Mouse (Mus musculus) kidney, embryonic 15.5 days (tissue): ENCODE data around the gene Ppp1r10. TPM values are rescaled to one million over a fixed set of nuclear protein-coding genes. Genes with fewer than 3 reads are reported as not detected.

Experiments used
- ATAC-seq: fragments of 200-750 bp; cut with Nextera tagmentation; replicated peaks from 2 replicates; pipeline ENCODE4 v1.8.0; 2017; ENCODE audit warnings: moderate TSS enrichment; ENCODE audit not compliant: low FRiP score
- H3K27ac ChIP-seq: fragments of 300-500 bp; sonication (generic); 2 replicates; pipeline ENCODE4 v1.5.1; 2015; ENCODE audit warnings: mild to moderate bottlenecking, inconsistent platforms
- H3K27me3 ChIP-seq: fragments of 300-500 bp; sonication (generic); 2 replicates; pipeline ENCODE4 v1.6.1; 2015; ENCODE audit warnings: inconsistent platforms
- H3K36me3 ChIP-seq: fragments of 300-500 bp; sonication (generic); 2 replicates; pipeline ENCODE4 v1.6.1; 2015; ENCODE audit warnings: inconsistent platforms
- H3K4me1 ChIP-seq: fragments of 300-500 bp; sonication (generic); 2 replicates; pipeline ENCODE4 v1.6.1; 2015; ENCODE audit warnings: inconsistent platforms
- H3K4me2 ChIP-seq: fragments of 300-500 bp; sonication (generic); 2 replicates; pipeline ENCODE4 v1.6.1; 2015; ENCODE audit warnings: moderate library complexity, mild to moderate bottlenecking, inconsistent platforms
- H3K4me3 ChIP-seq: fragments of 300-500 bp; sonication (generic); replicated peaks from 2 replicates; pipeline ENCODE4 v1.5.1; 2015; ENCODE audit warnings: mild to moderate bottlenecking, inconsistent platforms
- H3K9ac ChIP-seq: fragments of 300-500 bp; sonication (generic); 2 replicates; pipeline ENCODE4 v1.6.1; 2015; ENCODE audit warnings: mild to moderate bottlenecking, inconsistent platforms
- H3K9me3 ChIP-seq: fragments of 300-500 bp; sonication (generic); replicated peaks from 2 replicates; pipeline ENCODE4 v1.6.1; 2016; ENCODE audit warnings: inconsistent platforms
- WGBS: fragments of 180-500 bp; shearing (Covaris S2); methylation state at CpG from one replicate; pipeline ENCODE4 v1.1.7; 2015; ENCODE audit warnings: mixed read lengths; 5-methylcytosine and 5-hydroxymethylcytosine counted together
- polyA plus RNA-seq: library from polyadenylated mRNA; unstranded; fragments of >200 nt; fragmentation: Nextera tagmentation; extraction: Ambion mirVana; gene quantifications from 2 replicates; pipeline ENCODE4 v1.2.1, GENCODE M21; 2015

Gene Ppp1r10
- polyA plus RNA-seq, 1 experiment from 2014 or later = 47.5 TPM

DNA sequence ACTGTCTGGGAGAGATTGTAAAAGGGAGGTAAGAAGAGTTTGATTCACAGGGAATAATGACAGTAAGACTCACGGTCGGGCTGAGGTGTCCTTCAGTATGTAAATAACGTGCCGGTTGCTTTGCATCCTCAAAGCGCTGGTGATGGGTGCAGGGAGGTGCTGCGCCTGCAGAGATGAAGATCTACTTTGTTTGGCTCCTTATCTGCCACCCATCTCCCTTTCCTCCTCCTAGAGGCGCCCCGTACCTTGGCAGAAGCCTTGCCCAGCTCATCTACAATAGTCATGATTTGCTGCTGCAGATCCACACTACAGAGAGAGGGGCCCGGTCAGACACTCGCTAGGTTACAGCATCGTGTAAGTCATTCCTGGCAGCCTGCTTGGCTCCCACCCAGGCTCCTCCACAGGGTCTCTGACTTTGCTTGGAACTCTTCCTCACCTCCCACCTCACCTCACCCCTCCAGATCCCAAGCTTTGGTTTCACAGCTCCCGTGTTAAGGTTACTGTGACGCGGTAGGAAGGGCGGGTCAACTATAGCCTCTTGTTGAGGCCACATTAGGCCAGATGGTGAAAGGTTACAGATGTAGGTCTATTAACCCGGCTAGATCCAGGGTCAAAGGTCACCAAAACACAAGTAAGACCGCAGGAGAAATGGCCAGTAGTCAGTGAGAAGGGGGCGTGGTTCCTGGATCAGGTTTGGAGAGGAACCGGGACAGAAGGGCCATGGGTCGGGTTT, 6.9 kb upstream of the Ppp1r10 start:
- ATAC-seq = peak; percentile 53
- H3K27ac ChIP-seq = peak overlapping the region; percentile 82
- H3K9me3 ChIP-seq = no peaks in the 10 kb centered on the region
- peak overlapping the region; percentile 77 for H3K4me2 ChIP-seq
- peak overlapping the region; percentile 81 for H3K4me3 ChIP-seq
- peaks cover 79% of the 10 kb centered on the region for H3K36me3 ChIP-seq
- WGBS = 16% methylated on average over 20 of the region's 20 CpGs
- no peaks in the 10 kb centered on the region for H3K27me3 ChIP-seq
- H3K4me1 ChIP-seq = peaks cover 18% of the 10 kb centered on the region
- peak overlapping the region; percentile 61 for H3K9ac ChIP-seq

DNA sequence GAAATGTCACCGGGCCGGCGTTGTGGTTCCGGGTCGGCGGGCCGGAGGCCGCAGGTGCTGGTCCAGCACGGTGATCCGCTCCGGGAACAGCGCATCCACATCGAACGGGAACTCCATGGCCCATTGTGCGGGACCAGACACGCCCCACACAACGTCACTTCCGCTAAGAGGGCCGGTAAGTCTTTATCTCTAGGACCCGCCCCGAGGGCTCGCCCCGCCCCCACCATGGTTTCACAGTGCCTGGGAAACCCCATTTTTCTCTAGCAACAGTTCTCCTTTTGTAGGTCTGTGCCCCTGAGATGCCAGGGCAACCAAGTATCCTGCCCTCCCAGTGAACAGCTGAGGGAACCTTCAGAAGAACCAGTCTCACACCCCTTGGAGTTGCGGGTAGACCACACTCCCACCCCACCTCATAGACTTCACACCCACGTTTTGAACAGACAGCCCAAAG, 6.3 kb upstream of the Ppp1r10 start, which contains the start of gene Atat1:
Gene Atat1, minus strand, starts transcription at position 157 of the 451 bp plus-strand sequence.
- ATAC-seq = peak; percentile 90
- Histone ChIP-seq H3K9me3 (no peaks in the 10 kb centered on the region), H3K9ac (peak within 1 kb of the TSS; percentile 61), H3K4me2 (peak within 1 kb of the TSS; percentile 77), H3K36me3 (peaks cover 75% of the 10 kb centered on the region), H3K4me1 (peaks cover 21% of the 10 kb centered on the region), H3K27me3 (no peaks in the 10 kb centered on the region), H3K27ac (peak within 1 kb of the TSS; percentile 82), H3K4me3 (peak within 1 kb of the TSS; percentile 81)
- 3% methylated on average over 25 of the region's 25 CpGs for WGBS

DNA sequence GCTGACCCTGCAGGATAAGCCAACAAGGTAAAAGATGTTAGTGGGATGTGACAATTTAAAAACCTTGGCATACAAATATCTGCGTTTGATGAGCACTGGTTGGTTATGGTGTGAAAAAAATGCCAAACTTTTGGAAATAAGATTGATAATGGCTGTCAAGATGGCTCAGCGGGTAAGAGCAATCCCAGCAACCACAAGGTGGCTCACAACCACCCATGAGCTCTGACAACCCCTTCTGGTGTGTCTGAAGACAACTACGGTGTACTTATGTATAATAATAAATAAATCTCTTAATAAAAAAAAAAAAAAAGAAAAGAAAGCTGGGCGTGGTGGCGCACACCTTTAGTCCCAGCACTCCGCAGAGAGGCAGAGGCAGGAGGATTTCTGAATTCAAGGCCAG, 1.3 kb upstream of the Ppp1r10 start:
- H3K4me3 ChIP-seq = peak overlapping the region; percentile 67
- H3K4me1 ChIP-seq = peaks cover 23% of the 10 kb centered on the region
- no peaks in the 10 kb centered on the region for H3K9me3 ChIP-seq
- no peak overlapping the region for H3K9ac ChIP-seq
- no peak for ATAC-seq
- H3K36me3 ChIP-seq = peaks cover 39% of the 10 kb centered on the region
- peak overlapping the region; percentile 84 for H3K4me2 ChIP-seq
- no peak overlapping the region for H3K27ac ChIP-seq
- H3K27me3 ChIP-seq = no peaks in the 10 kb centered on the region
- 86% methylated on average over 6 of the region's 6 CpGs for WGBS

DNA sequence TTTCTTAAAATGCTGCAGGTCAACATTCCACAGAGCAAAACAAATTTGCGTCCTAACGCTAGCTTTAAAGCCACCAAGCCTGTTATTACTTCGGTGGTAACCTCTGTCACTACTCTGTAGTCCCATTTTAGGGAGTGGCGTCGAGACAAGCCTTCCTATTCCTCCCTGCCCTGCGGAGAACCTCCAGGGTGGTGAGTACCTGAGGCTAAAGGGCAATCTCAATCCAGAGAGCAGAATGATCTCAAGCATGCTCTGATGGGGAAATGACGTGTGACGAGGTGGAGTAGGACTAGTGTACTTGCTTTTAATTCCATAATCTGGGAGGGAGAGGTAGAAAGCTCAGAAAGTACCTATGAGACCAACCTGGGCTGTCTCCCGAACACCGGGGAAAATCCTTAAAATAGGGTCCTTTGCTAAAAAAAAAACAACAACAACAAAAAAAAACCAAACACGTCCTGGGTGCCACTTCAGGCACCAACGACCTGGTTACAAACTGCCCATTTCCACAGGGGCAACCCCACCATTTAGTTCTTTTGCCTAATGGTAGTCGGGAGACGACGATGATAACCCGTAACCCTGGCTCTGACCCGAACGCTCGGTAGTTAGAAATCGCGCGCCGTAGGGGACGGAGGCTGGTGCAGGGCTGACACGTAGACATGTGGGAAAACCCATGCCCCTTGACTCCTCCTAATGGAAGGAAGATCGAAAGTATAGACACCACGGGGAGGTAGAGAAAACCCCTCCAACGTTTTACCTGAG, 517 bp upstream of the Ppp1r10 start:
- peak; percentile 15; the same call in 1 of the 2 replicates for ATAC-seq
- WGBS = 2% methylated on average over 28 of the region's 28 CpGs
- Histone ChIP-seq H3K4me2 (peak overlapping the region; percentile 84), H3K4me1 (peaks cover 29% of the 10 kb centered on the region), H3K27me3 (no peaks in the 10 kb centered on the region), H3K36me3 (peaks cover 41% of the 10 kb centered on the region), H3K4me3 (peak overlapping the region; percentile 67), H3K9ac (peak overlapping the region; percentile 64), H3K27ac (peak overlapping the region; percentile 98), H3K9me3 (no peaks in the 10 kb centered on the region)

DNA sequence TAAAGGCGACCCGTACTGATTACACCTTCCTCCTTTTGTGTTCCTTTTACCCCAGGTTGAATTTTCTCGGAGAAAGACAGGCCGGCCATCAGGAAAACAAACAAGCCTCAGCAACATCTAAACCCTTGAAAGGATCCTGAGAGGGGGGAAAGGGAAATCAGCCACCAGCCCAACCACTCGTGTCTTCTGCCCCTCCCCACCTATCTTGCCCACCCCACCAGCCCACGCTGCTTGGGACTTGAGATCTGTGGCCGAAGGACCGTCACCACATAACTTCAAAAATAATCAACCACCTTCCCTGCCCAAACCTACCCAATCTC, 869 bp downstream of the Ppp1r10 start:
- Histone ChIP-seq H3K4me3 (peak overlapping the region; percentile 67), H3K4me2 (peak overlapping the region; percentile 84), H3K4me1 (peaks cover 41% of the 10 kb centered on the region), H3K9me3 (no peaks in the 10 kb centered on the region), H3K27me3 (no peaks in the 10 kb centered on the region), H3K27ac (peak overlapping the region; percentile 98), H3K9ac (peak overlapping the region; percentile 83), H3K36me3 (peaks cover 27% of the 10 kb centered on the region)
- ATAC-seq = no peak
- under 1% methylated on average over 8 of the region's 8 CpGs for WGBS

- ATAC-seq = no peak
- Histone ChIP-seq H3K4me2 (peak overlapping the region; percentile 84), H3K4me1 (peaks cover 46% of the 10 kb centered on the region), H3K4me3 (peak overlapping the region; percentile 67), H3K9ac (peak overlapping the region; percentile 83), H3K36me3 (peaks cover 21% of the 10 kb centered on the region), H3K9me3 (no peaks in the 10 kb centered on the region), H3K27me3 (no peaks in the 10 kb centered on the region), H3K27ac (peak overlapping the region; percentile 98)
- under 1% methylated on average over 13 of the region's 13 CpGs for WGBS
Observed at GRCm38 (mm10) chr17:35917463-35918251, 1.4 kb downstream of the Ppp1r10 start.

DNA sequence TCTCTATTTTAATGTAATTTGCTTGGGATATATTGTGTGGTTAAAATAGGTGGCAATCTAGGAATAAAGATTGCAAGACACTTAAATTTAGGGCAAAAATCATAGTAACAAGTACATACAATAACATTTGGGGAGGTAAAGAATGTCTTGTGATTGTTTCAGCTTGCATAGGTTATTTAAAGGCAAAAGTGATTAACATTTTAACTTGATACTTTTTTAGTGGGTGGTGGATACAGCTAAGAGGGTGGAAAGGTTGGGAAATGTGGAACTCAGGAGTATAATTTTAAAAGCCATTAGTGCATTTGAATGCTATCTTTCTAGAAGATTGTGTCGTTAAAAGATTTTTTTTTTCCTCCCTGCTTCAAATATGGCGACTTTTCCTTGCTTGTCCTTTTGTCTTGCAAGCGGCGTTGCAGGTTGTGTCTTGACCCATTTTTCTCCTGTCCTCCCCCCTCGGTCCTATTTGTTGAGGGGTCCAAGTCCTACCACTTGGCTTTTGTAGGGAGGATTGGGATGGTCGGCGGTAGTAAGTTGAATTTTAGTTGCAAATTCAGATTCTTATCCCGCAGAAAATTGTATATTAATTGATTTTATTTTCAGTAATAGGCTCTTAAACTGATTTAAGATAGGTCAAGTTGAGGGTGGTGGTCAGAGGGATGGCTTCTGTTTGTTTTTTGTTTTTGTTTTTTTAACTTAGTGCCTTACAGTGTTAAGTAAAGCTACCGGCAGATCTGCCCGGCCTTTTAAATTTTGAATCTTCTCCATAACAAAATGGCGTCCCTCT, 2.2 kb downstream of the Ppp1r10 start:
- no peak for ATAC-seq
- H3K36me3 ChIP-seq = peaks cover 20% of the 10 kb centered on the region
- peak overlapping the region; percentile 83 for H3K9ac ChIP-seq
- no peaks in the 10 kb centered on the region for H3K27me3 ChIP-seq
- H3K4me1 ChIP-seq = peaks cover 46% of the 10 kb centered on the region
- H3K4me2 ChIP-seq = peak overlapping the region; percentile 84
- peak overlapping the region; percentile 98 for H3K27ac ChIP-seq
- H3K9me3 ChIP-seq = no peaks in the 10 kb centered on the region
- peak overlapping the region; percentile 67 for H3K4me3 ChIP-seq
- WGBS = under 1% methylated on average over 11 of the region's 11 CpGs

DNA sequence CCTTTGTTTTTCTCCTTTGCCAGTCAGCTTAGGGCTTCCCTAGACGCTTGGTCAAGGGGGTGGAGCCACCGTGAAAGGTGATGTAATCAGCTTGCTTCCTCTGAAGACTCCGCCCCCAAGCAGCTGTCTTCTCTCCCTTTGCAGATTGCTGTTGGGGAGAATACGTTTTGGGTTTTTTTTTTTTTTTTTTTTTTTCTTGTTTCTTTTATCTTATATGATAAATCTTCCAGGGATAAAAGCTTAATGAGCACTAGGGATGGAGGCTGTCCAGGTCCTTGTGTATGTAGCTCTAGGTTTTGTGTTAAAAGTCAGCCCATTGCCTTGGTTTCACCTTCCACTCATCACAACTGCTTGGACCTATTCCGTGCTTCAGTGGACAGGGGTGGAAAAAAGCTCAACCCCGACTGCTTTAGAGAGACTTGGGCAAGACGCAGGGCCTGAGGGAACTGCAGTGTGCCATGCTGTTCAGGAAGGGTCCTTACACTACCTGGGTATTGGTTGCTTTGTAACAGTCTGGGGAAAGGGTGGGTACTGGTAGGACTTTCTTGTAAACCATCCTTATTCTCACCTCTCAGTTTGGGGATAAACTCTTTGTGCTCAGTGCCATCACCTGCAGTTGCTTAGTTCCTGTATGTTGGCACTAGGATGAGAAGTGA, 3.0 kb downstream of the Ppp1r10 start:
- Histone ChIP-seq H3K4me2 (peak overlapping the region; percentile 84), H3K27ac (peak overlapping the region; percentile 98), H3K27me3 (no peaks in the 10 kb centered on the region), H3K9me3 (no peaks in the 10 kb centered on the region), H3K9ac (peak overlapping the region; percentile 83), H3K4me3 (peak overlapping the region; percentile 67), H3K36me3 (peaks cover 21% of the 10 kb centered on the region), H3K4me1 (peaks cover 46% of the 10 kb centered on the region)
- peak; percentile 34 for ATAC-seq
- 9% methylated on average over 7 of the region's 7 CpGs for WGBS

- Histone ChIP-seq H3K4me1 (peaks cover 41% of the 10 kb centered on the region), H3K27me3 (no peaks in the 10 kb centered on the region), H3K4me2 (peak overlapping the region; percentile 84), H3K9me3 (no peaks in the 10 kb centered on the region), H3K9ac (0 out of 2 replicates have a peak overlapping the region, but pooled peaks have one; percentile 6), H3K36me3 (peaks cover 24% of the 10 kb centered on the region), H3K27ac (peak overlapping the region; percentile 98), H3K4me3 (peak overlapping the region; percentile 67)
- WGBS = 47% methylated on average over 6 of the region's 6 CpGs
- no peak for ATAC-seq
Observed at GRCm38 (mm10) chr17:35919864-35920301, 3.6 kb downstream of the Ppp1r10 start.

- H3K27me3 ChIP-seq = no peaks in the 10 kb centered on the region
- H3K36me3 ChIP-seq = peaks cover 29% of the 10 kb centered on the region
- no peak for ATAC-seq
- WGBS = 81% methylated on average over 1 of the region's 1 CpGs
- 0 out of 2 replicates have a peak overlapping the region, but pooled peaks have one; percentile 67 for H3K4me3 ChIP-seq
- H3K9ac ChIP-seq = 0 out of 2 replicates have a peak overlapping the region, but pooled peaks have one; percentile 6
- peak overlapping the region; percentile 98 for H3K27ac ChIP-seq
- peak overlapping the region; percentile 84; the same call in 1 of the 2 replicates for H3K4me2 ChIP-seq
- H3K9me3 ChIP-seq = no peaks in the 10 kb centered on the region
- peaks cover 36% of the 10 kb centered on the region for H3K4me1 ChIP-seq
Observed at GRCm38 (mm10) chr17:35920384-35920783, 4.2 kb downstream of the Ppp1r10 start.
